Mouse (Mus musculus) hindbrain, embryonic 14.5 days (tissue): ENCODE data around the gene Rpl7a. TPM values are rescaled to one million over a fixed set of nuclear protein-coding genes. Genes with fewer than 3 reads are reported as not detected.
A peak's percentile ranks its signal among the peaks of the same experiment; 100 is the strongest.

ENCODE experiments used
- ATAC-seq: fragments of 200-750 bp; cut with Nextera tagmentation; 2 replicates; pipeline ENCODE4 v1.8.0; 2017; ENCODE audit warnings: moderate number of reproducible peaks, mild to moderate bottlenecking, moderate TSS enrichment, moderate library complexity; ENCODE audit not compliant: low FRiP score
- DNase-seq: peaks from one replicate; pipeline ENCODE4 v3.0.0-alpha.2; 2015; ENCODE audit warnings: low spot score
- H3K27ac ChIP-seq: fragments of 300-500 bp; sonication (generic); 2 replicates; pipeline ENCODE4 v1.5.1; 2014; ENCODE audit warnings: mild to moderate bottlenecking, moderate library complexity
- H3K27me3 ChIP-seq: fragments of 300-500 bp; sonication (generic); 2 replicates; pipeline ENCODE4 v1.6.1; 2014; ENCODE audit warnings: mild to moderate bottlenecking, low read length, mixed read lengths; ENCODE audit not compliant: control insufficient read depth, insufficient read depth
- H3K36me3 ChIP-seq: fragments of 300-500 bp; sonication (generic); replicated peaks from 2 replicates; pipeline ENCODE4 v1.6.1; 2014; ENCODE audit not compliant: control insufficient read depth, insufficient read depth
- H3K4me1 ChIP-seq: fragments of 300-500 bp; sonication (generic); replicated peaks from 2 replicates; pipeline ENCODE4 v1.6.1; 2014; ENCODE audit warnings: antibody characterized with exemption, low read length, mixed read lengths; ENCODE audit not compliant: control insufficient read depth, insufficient read depth
- H3K4me2 ChIP-seq: fragments of 300-500 bp; sonication (generic); replicated peaks from 2 replicates; pipeline ENCODE4 v1.6.1; 2014; ENCODE audit warnings: mild to moderate bottlenecking, moderate library complexity
- H3K4me3 ChIP-seq: fragments of 300-500 bp; sonication (generic); replicated peaks from 2 replicates; pipeline ENCODE4 v1.5.1; 2014; ENCODE audit warnings: mild to moderate bottlenecking, low read length
- H3K9ac ChIP-seq: fragments of 300-500 bp; sonication (generic); 2 replicates; pipeline ENCODE4 v1.6.1; 2014
- H3K9me3 ChIP-seq: fragments of 300-500 bp; sonication (generic); 2 replicates; pipeline ENCODE4 v1.6.1; 2016; ENCODE audit warnings: low read length; ENCODE audit not compliant: control insufficient read depth
- WGBS: fragments of 180-500 bp; shearing (Covaris S2); extraction: QIAGEN DNeasy Blood & Tissue Kit; methylation state at CpG from one replicate; pipeline ENCODE4 v1.1.7; 2014; 5-methylcytosine and 5-hydroxymethylcytosine counted together
- polyA plus RNA-seq: library from polyadenylated mRNA; unstranded; fragments of >200 nt; fragmentation: Nextera tagmentation; extraction: Ambion mirVana; gene quantifications from 2 replicates; pipeline ENCODE4 v1.2.1, GENCODE M21; 2014

The Rpl7a gene
- polyA plus RNA-seq, 1 experiment from 2014 or later, result 494 TPM

GRCm38 (mm10) chr2:26927745-26928476, 17.3 kb downstream of the Rpl7a start:
- Histone ChIP-seq H3K4me3 (no peak overlapping the region), H3K9ac (no peak overlapping the region), H3K4me1 (peaks cover 17% of the 10 kb centered on the region), H3K9me3 (no peaks in the 10 kb centered on the region), H3K27ac (no peak overlapping the region), H3K27me3 (no peaks in the 10 kb centered on the region), H3K36me3 (peaks cover 71% of the 10 kb centered on the region), H3K4me2 (no peak overlapping the region)
- WGBS, result 89% methylated on average over 6 of the region's 6 CpGs
- ATAC-seq, result no peak
- no peak for DNase-seq

DNA sequence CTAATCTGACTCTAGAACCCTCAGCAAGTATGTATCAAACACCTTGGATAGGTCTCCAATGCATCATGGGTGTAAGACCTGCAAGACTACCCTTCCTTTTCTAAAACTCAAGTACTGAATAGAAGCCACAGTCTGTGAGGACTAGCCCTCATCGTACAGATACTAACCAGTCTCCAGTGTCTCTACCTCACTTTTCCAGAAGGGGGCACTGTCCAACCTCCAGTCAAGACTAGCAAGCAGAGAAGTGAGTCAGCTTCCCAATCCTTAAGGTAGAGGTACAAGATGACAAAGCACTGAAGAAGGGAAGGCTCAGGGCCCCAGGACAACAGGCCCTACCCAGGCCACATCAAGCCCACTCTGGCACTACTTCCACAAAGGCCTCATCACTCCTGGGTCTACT, 19.8 kb downstream of the Rpl7a start:
- no peak overlapping the region for H3K4me2 ChIP-seq
- 33% methylated on average over 1 of the region's 1 CpGs for WGBS
- ATAC-seq (no peak), DNase-seq (peak; percentile 63)
- peaks cover 17% of the 10 kb centered on the region for H3K4me1 ChIP-seq
- H3K27ac ChIP-seq, result no peak overlapping the region
- H3K9ac ChIP-seq, result no peak overlapping the region
- no peaks in the 10 kb centered on the region for H3K9me3 ChIP-seq
- no peak overlapping the region for H3K4me3 ChIP-seq
- no peaks in the 10 kb centered on the region for H3K27me3 ChIP-seq
- peaks cover 47% of the 10 kb centered on the region for H3K36me3 ChIP-seq

GRCm38 (mm10) chr2:26932473-26933303, 22.1 kb downstream of the Rpl7a start:
- DNase-seq (no peak), ATAC-seq (peak; percentile 58; the same call in 1 of the 2 replicates)
- Histone ChIP-seq H3K36me3 (0 out of 2 replicates have a peak, but pooled peaks cover 26% of the 10 kb centered on the region), H3K27me3 (no peaks in the 10 kb centered on the region), H3K27ac (peak overlapping the region; percentile 73), H3K9me3 (no peaks in the 10 kb centered on the region), H3K4me2 (peak overlapping the region; percentile 94), H3K4me1 (peaks cover 17% of the 10 kb centered on the region), H3K9ac (peak overlapping the region; percentile 89), H3K4me3 (peak overlapping the region; percentile 71)
- 2% methylated on average over 48 of the region's 49 CpGs for WGBS

DNA sequence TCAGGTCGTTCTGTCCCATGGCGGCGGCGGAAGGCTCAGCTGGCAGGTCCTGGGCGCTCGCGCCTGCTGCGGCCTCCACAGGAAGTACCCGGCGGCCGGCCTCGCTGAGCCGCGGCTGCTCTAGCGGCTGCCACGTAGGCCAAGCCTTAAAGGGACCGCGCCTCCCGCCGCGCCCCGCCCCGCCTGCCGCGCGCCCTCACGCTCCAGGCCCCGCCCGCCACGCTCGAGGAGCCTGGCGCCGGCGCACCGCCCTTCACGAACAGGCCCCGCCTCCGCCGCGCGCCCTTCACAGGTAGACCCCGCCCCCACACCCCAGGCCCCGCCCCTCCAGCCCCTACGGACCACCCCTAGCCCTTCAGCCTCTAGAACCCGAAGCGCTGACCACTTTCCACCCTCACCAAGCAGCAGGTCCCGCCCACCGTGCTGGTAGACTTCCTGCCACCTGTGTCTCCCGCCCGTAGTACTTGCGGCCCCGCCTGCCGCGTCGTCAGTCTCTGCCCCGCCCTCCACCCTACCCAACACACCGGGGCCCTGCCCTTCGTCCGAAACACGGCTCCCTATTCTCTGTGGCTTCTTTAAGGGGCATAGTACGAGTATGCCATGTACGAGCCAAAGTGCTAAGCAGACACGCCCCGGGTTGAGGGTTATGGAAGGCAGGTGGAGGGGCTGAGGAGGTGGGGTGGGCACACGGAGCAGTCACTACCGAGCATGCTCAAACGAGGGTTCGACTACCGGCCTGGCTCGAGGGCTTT, 22.9 kb downstream of the Rpl7a start, which contains the start of the genes Surf4 and Stkld1:
TSS of gene Surf4 (minus strand) at position 625 of the 752 bp plus-strand sequence.
TSS of gene Stkld1 (plus strand) at position 744 of the 752 bp plus-strand sequence.
- Histone ChIP-seq H3K4me2 (peak within 1 kb of the TSS; percentile 94), H3K27me3 (no peaks in the 10 kb centered on the region), H3K4me1 (peaks cover 17% of the 10 kb centered on the region), H3K4me3 (peak within 1 kb of the TSS; percentile 71), H3K36me3 (0 out of 2 replicates have a peak, but pooled peaks cover 25% of the 10 kb centered on the region), H3K27ac (peak within 1 kb of the TSS; percentile 73), H3K9ac (peak within 1 kb of the TSS; percentile 89), H3K9me3 (no peaks in the 10 kb centered on the region)
- 1% methylated on average over 62 of the region's 70 CpGs for WGBS
- ATAC-seq (peak; percentile 96), DNase-seq (peak; percentile 88)

DNA sequence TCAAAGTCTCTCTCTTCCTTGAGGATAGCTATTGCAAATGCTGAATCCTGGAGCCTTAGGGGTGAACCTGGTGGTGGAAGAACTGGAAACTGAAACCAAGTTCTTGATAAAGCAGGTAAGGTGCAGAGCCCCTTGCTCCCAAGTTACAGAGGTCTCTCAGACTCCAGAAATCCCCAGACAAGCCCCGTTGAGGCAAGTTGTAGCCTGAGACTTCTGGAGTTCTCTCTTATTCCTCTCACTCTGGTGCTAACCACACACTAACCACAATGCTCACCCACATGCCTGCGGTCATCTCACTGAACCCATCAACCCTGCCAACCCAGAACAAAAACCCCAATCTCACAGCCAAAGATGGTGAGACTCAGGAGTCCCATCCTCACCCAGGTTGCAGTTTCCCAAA, 24.7 kb downstream of the Rpl7a start:
- Histone ChIP-seq H3K27me3 (no peaks in the 10 kb centered on the region), H3K36me3 (0 out of 2 replicates have a peak, but pooled peaks cover 12% of the 10 kb centered on the region), H3K4me1 (peaks cover 17% of the 10 kb centered on the region), H3K9me3 (no peaks in the 10 kb centered on the region), H3K9ac (no peak overlapping the region), H3K4me3 (no peak overlapping the region), H3K27ac (no peak overlapping the region), H3K4me2 (no peak overlapping the region)
- no peak for ATAC-seq
- WGBS, result 94% methylated on average over 2 of the region's 2 CpGs
- no peak for DNase-seq

- Histone ChIP-seq H3K27me3 (no peaks in the 10 kb centered on the region), H3K9ac (no peak overlapping the region), H3K9me3 (no peaks in the 10 kb centered on the region), H3K4me1 (peaks cover 13% of the 10 kb centered on the region), H3K4me3 (no peak overlapping the region), H3K36me3 (0 out of 2 replicates have a peak, but pooled peaks cover 1% of the 10 kb centered on the region), H3K4me2 (no peak overlapping the region), H3K27ac (no peak overlapping the region)
- ATAC-seq (no peak), DNase-seq (no peak)
- whole genome bisulfite sequencing, result 80% methylated on average over 1 of the region's 1 CpGs
These were observed 25.9 kb downstream of the Rpl7a start for GRCm38 (mm10) chr2:26936425-26936824.

DNA sequence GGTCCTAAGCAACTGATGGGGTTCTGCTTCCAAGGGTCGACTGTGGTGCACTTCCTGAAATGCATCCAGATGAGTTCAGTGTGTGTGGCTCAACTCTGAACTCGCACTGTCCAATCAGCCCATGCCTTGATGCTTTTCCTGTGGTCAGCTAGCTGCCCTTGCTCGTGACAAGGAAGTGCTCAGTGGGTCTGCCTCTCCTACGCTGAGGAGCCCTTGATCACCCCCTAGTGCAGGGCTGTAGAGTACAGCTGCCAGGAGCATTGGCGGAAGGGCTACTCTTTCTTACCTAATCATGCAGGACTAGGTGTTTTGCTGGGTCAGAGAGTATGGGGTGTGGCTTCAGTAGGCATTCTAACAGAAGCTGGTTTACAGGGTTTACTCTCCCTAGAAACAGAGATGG, 31.0 kb downstream of the Rpl7a start:
- ATAC-seq (no peak), DNase-seq (no peak)
- Histone ChIP-seq H3K4me3 (no peak overlapping the region), H3K9ac (no peak overlapping the region), H3K4me1 (no peaks in the 10 kb centered on the region), H3K9me3 (no peaks in the 10 kb centered on the region), H3K4me2 (no peak overlapping the region), H3K27ac (no peak overlapping the region), H3K27me3 (no peaks in the 10 kb centered on the region), H3K36me3 (no peaks in the 10 kb centered on the region)
- 52% methylated on average over 5 of the region's 5 CpGs for WGBS

DNA sequence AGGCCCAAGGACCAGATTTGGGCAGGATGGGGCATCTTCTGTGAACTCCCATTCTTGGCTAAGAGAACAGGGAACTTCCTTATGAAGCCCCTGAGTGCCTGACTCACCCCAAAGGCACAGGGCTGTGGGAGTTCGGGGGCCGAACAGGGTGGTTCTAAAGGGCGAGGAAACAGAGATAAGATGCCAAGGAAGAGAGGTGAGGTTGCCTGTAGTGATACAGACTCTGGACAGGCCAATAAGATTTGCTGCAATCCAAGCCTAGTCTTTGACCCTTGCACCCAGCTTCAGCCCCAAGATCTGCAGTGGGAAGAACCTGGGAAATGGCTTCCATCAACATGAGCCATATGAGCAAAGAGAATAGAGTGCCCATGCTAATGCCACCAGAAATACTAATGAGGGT, 32.7 kb downstream of the Rpl7a start:
- ATAC-seq (no peak), DNase-seq (no peak)
- no peak overlapping the region for H3K27ac ChIP-seq
- peaks cover 9% of the 10 kb centered on the region; the same call in 1 of the 2 replicates for H3K36me3 ChIP-seq
- no peak overlapping the region for H3K9ac ChIP-seq
- H3K4me2 ChIP-seq, result no peak overlapping the region
- H3K4me3 ChIP-seq, result no peak overlapping the region
- no peaks in the 10 kb centered on the region for H3K27me3 ChIP-seq
- no peaks in the 10 kb centered on the region for H3K9me3 ChIP-seq
- 83% methylated on average over 3 of the region's 3 CpGs for WGBS
- no peaks in the 10 kb centered on the region for H3K4me1 ChIP-seq

GRCm38 (mm10) chr2:26950411-26950810, 39.8 kb downstream of the Rpl7a start:
- Histone ChIP-seq H3K4me1 (no peaks in the 10 kb centered on the region), H3K9me3 (no peaks in the 10 kb centered on the region), H3K36me3 (peaks cover 52% of the 10 kb centered on the region), H3K4me3 (no peak overlapping the region), H3K4me2 (no peak overlapping the region), H3K9ac (no peak overlapping the region), H3K27me3 (no peaks in the 10 kb centered on the region), H3K27ac (no peak overlapping the region)
- DNase-seq (no peak), ATAC-seq (no peak)
- WGBS, result 91% methylated on average over 2 of the region's 2 CpGs
